Mouse (Mus musculus) liver, embryonic 14.5 days (tissue): ENCODE measurements around the gene Ifnar2.

Experiments
- CTCF ChIP-seq: IDR thresholded peaks from 2 replicates; pipeline ENCODE4 v1.5.1; 2016; ENCODE audit warnings: antibody characterized with exemption, low read depth, control low read depth
- EP300 ChIP-seq: IDR thresholded peaks from 2 replicates; pipeline ENCODE4 v1.6.1; 2016; ENCODE audit warnings: antibody characterized with exemption, low read depth

GRCm38 (mm10) chr16:91434119-91434518 is 61.5 kb downstream of the Ifnar2 start:
- TF ChIP-seq CTCF (no peak), EP300 (no peak)
